Mouse (Mus musculus): ENCODE data around the gene Csf2ra. TPM values are rescaled to one million over a fixed set of nuclear protein-coding genes. Genes with fewer than 3 reads are reported as not detected.
"Not testable (repeated sequence)": the region's sequence is repeated elsewhere in the genome, so short reads cannot be mapped to it uniquely, and the experiment has no call there.

Csf2ra gene
- total RNA-seq, 1 experiment from 2014 or later = 17.8 TPM

DNA sequence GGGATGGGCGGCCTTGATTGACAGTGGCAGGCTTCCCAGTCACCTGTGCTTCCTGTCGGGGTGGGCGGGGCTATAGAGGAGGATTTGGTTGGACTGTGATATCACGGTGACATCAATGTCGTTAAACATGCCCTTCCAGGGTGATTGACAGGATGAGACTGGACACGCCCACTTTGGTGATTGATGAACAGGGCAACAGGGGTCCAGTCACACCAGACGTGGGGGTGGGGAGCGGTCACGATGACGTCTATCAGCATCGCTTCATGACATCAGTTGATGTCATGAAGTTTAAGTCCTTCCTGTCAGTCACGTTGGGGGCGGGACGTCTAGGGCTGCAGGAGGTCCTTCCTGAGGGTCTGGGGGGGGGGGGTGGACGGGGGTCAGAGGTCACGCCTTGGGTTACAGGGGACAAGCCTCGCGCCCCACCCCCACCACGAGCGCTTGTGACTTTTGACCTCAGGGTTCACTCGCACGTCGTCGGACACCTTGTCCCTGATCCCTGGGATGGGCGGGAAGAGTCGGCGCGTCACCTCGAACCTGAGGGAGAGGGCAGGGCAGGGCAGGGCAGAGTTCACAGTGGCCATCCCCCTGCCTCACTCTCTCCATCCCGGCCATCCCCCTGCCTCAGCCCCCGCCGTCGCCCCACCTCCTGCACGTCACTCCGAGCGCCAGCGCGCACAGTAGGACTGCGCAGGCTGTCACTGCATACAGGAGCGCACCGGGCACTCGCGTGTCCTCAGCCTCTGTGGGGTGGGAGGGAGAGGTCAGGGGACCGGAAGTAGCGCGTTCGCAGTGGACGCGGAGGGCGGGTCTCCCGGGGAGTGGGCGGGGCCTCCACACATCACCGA, 3.3 kb downstream of the Csf2ra start:
- peak; percentile 25 for DNase-seq

DNA sequence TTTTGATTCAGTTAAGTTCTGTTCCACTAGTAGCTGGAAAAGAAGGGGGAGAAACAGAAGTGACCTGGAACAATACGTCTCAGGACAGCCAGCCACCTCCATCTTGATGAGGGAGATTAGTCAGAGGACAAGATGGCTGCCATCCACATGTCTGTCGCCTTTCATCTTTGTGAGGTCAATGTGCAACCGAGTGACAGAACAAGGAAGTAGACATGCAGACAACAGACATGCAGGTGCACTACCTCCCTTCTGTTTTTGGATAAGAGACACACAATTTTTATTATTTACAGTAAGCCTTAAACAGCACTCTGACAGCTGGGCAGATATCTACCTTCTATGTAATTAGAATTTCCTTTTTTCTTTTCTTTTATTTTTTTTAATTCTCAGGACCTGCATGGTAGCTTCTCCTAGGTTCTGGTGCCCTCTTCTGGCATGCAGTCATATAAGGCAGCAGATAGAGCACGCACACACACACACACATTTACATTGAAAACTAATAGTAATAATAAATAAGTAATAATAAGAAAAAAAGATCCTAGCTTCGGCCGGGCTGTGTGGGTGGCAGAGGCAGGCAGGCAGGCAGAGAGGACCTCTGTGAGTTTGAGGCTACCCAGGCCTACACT, 4.4 kb downstream of the Csf2ra start:
- DNase-seq = peak; percentile 29

GRCm38 (mm10) chr19:61207506-61207905, 20.7 kb downstream of the Csf2ra start:
- DNase-seq = peak; percentile 32

DNA sequence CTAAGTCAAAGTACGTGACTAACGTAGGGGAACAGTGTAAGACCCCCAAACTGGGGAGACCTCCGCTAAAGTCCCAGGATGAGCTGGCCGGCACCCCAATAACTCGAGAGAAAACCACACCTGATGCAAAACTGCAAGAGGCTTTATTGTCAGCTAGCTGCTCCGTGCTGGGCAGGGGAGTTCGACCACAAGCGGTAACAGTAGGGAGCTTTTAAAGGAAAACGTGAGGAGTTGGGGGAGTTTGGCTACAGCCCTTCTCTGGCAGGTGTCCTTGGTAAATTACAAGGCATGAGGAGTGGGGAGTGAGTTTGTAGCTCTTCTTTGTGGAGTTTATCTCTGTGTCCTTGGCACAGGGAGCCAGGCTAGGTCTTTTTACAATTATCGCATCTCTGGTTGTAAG, 28.4 kb downstream of the Csf2ra start:
- peak; percentile 26 for DNase-seq

DNA sequence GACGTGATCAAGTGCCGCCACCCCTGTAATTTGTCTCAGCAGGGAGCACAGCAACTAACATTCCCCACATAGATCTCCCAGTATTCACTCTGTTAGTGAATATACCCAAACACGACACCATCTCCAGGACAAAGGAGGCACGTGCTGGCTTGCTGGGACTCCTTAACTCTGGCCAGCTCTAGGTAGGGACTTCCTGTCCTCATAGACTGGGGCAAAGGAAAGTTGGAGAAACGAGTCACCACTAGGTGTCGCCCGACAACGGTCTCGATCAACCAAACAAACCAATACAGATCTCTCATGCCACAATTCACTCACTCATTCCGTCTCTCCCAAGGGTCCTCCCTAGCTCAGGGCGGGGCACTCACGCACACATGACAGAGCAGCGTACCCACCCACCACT, 28.9 kb downstream of the Csf2ra start:
- DNase-seq = peak; percentile 92

DNA sequence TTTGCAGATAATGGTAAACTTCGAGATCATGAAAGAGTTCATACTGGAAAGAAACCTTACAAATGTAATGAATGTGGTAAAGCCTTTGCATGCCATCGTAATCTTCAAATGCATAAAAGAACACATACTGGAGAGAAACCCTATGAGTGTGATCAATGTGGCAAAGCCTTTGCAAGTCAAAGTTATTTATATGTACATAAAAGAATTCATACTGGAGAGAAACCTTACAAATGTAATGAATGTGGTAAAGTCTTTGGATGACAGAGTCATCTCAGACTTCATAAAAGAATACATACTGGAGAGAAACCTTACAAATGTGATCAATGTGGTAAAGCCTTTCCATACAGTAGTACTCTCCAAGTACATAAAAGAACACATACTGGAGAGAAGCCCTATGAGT, 44.6 kb downstream of the Csf2ra start, which contains the start of gene Gm6020:
Gene Gm6020 (plus strand): TSS at position 301 of the 400 bp plus-strand sequence.
- DNase-seq = not testable (repeated sequence)

DNA sequence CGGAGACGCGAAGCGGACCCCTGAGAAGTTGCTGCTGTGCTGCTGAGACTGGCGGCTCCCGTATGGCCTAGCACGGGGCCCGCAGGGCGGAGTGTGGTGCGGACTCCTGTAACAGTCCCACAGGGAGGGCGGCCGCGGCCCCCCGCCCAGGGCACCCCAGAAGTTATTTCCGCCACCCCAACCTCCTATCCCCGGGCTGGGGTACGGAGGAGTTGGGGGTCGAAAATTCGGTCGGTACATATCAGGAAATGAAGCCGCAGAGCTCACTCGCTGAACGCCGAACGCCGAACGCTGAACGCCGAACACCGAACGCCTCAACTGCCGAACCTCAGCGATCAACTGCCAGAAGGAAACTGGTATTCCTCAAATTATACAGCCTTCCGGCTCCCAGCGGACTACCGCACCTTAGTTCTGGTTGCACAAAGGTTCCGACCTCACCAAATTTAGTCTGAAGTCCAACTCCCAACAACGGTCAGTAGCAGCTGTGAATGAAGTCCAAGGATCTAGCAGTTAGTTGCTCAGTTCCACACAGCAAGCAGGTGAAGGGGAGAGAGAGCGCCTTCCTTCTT, 52.4 kb downstream of the Csf2ra start, which contains the start of gene Gm7102:
Gene Gm7102 (minus strand): TSS at position 554 of the 569 bp plus-strand sequence.
- DNase-seq = peak; percentile 7

Other genes with a start within 250 kb of the Csf2ra start
- gene Zfp950, start 87.6 kb downstream of the Csf2ra start, total RNA-seq (2021) = 25.2 and 26.7 TPM in 2 replicates
- not detected in 2 replicates for gene Gm7102, start 52.1 kb downstream of the Csf2ra start, total RNA-seq (2021)
- gene Gm6020, start 44.5 kb downstream of the Csf2ra start, total RNA-seq (2021) = not detected in 2 replicates
- not detected in 2 replicates for gene Gm21060, start 68.6 kb upstream of the Csf2ra start, total RNA-seq (2021)

Data from adrenal gland, postnatal 14 days (tissue).